Comparison of ENCODE assay signal across 18 mouse cellular contexts in genomic region chr10:23612030-23612429, GRCm38 (mm10).
"Had no signal": no experiment of that assay in that cellular context is flagged by ENCODE, and none has a peak within 500 bp of the region (broad histone marks: within the 10 kb centered on the region; RNA-seq: fewer than 3 reads in every experiment).

No protein-coding gene starts in this region.

- H3K9me3 ChIP-seq: midbrain, embryonic 12.5 days; neural tube, embryonic 13.5 days; neural tube, embryonic 15.5 days had no signal

- H3K27ac ChIP-seq: midbrain, embryonic 12.5 days; neural tube, embryonic 13.5 days; neural tube, embryonic 15.5 days had no signal

- H3K36me3 ChIP-seq: midbrain, embryonic 12.5 days; neural tube, embryonic 13.5 days; neural tube, embryonic 15.5 days had no signal

- H3K4me2 ChIP-seq: lung, embryonic 14.5 days; midbrain, embryonic 12.5 days; neural tube, embryonic 13.5 days; neural tube, embryonic 15.5 days had no signal

- H3K4me3 ChIP-seq: midbrain, embryonic 12.5 days; myocyte; neural tube, embryonic 13.5 days; neural tube, embryonic 15.5 days had no signal

- ATAC-seq: midbrain, embryonic 16.5 days had no signal

- H3K9ac ChIP-seq: lung, embryonic 14.5 days; midbrain, embryonic 12.5 days; neural tube, embryonic 13.5 days; neural tube, embryonic 15.5 days had no signal

- H3K4me1 ChIP-seq: neural tube, embryonic 13.5 days; neural tube, embryonic 15.5 days had no signal

- DNase-seq: lung, adult 18-20 months; lung, embryonic 14.5 days; lung, postnatal 10 days; lung, postnatal 4 days; midbrain, embryonic 14.5 days; retina, postnatal 1 day; right cerebral cortex, adult 18-20 months; right cerebral cortex, postnatal 25 days; right cerebral cortex, postnatal 4 days; spleen, adult 18-20 months; thymus, adult 18-20 months; thymus, postnatal 14 days; thymus, postnatal 36 days had no signal

- H3K27me3 ChIP-seq: midbrain, embryonic 12.5 days; neural tube, embryonic 13.5 days; neural tube, embryonic 15.5 days had no signal
